Mouse (Mus musculus): ENCODE data around the gene Pigg.

Gene Pigg

GRCm38 (mm10) chr5:108359491-108359890 lies 47.1 kb downstream of the Pigg start:
- no peak for DNase-seq

GRCm38 (mm10) chr5:108360211-108360610 lies 47.8 kb downstream of the Pigg start:
- no peak for DNase-seq

GRCm38 (mm10) chr5:108362330-108362729 lies 49.9 kb downstream of the Pigg start:
- no peak for DNase-seq

GRCm38 (mm10) chr5:108366328-108366983 lies 54.0 kb downstream of the Pigg start:
- no peak for DNase-seq

- peak; percentile 40 to 53 for DNase-seq
These were observed 54.8 kb downstream of the Pigg start for GRCm38 (mm10) chr5:108366984-108367841.

GRCm38 (mm10) chr5:108367871-108368332 lies 55.5 kb downstream of the Pigg start, which contains the start of gene Gm42517:
Gm42517 (minus strand) TSS chr5:108367922.
- peak in 1 of 2 experiments; percentile 30 for DNase-seq

- peak in 1 of 2 experiments; percentile 34 for DNase-seq
These were observed 56.0 kb downstream of the Pigg start for GRCm38 (mm10) chr5:108368446-108368845.

GRCm38 (mm10) chr5:108368851-108369621 lies 56.6 kb downstream of the Pigg start:
- peak; percentile 74 to 79 for DNase-seq

GRCm38 (mm10) chr5:108369964-108370363 lies 57.6 kb downstream of the Pigg start:
- peak in 1 of 2 experiments; percentile 6 for DNase-seq

GRCm38 (mm10) chr5:108374079-108374478 lies 61.7 kb downstream of the Pigg start:
- DNase-seq: no peak

GRCm38 (mm10) chr5:108376059-108376458 lies 63.6 kb downstream of the Pigg start:
- DNase-seq: no peak

GRCm38 (mm10) chr5:108378346-108378745 lies 65.9 kb downstream of the Pigg start:
- no peak for DNase-seq

GRCm38 (mm10) chr5:108385632-108386031 lies 73.2 kb downstream of the Pigg start:
- DNase-seq: no peak

GRCm38 (mm10) chr5:108386449-108386848 lies 74.0 kb downstream of the Pigg start:
- no peak for DNase-seq

GRCm38 (mm10) chr5:108388201-108388600 lies 75.8 kb downstream of the Pigg start, which contains the start of gene Pde6b:
Pde6b (plus strand) TSS chr5:108388391.
- DNase-seq: no peak

GRCm38 (mm10) chr5:108389744-108390143 lies 77.3 kb downstream of the Pigg start:
- DNase-seq: no peak
